Mouse (Mus musculus): ENCODE data around the gene Ddc.

DNA sequence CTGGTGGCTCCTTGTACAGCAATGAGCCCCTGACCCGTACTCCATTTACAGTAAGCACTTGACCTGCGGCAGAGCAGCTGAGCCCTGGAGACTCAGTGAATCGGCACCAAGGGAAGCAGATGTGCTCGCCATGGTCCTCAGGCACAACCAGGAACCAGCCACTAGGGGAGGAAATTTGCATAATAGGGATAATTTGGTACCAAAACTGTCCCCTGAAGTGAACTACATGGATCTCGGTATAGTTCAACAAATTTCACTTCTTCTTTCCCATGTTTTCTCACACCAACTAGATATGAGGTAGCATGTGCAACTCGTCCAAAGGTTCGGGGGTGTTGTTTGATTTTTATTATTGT, 121.1 kb downstream of the Ddc start:
- TF ChIP-seq POLR2A (IDR thresholded peaks at IDR 0.05; ENCODE audit: insufficient read depth, low read depth, low read length) (no peak), CTCF (IDR thresholded peaks at IDR 0.05; ENCODE audit: insufficient read depth, low read depth, low read length) (no peak)
